Mouse (Mus musculus) gastrocnemius, postnatal 4 days (tissue): ENCODE data around the gene Atp6v1d. TPM values are rescaled to one million over a fixed set of nuclear protein-coding genes. Genes with fewer than 3 reads are reported as not detected.
A peak's percentile ranks its signal among the peaks of the same experiment; 100 is the strongest.

ENCODE experiments used
- DNase-seq, 2 experiments: peaks; one replicate each; pipeline ENCODE4 v3.0.0; 2021 to 2022; ENCODE audit warnings: low spot score in 2 of 2, mixed read lengths in 2 of 2
- long read RNA-seq, 2 experiments: library from polyadenylated mRNA; stranded (forward); transcript quantifications; one replicate each; pipeline ENCODE4 v2.0.0; 2021
- total RNA-seq, 2 experiments: library from RNA; stranded (reverse); gene quantifications; 2 replicates each; pipeline ENCODE4 v1.2.3; 2021

The Atp6v1d gene
- 10 to 100 TPM; 42.8 to 44.4 TPM for total RNA-seq
- long read RNA-seq, experiment 1, transcript Atp6v1d-201 (9 exons, 3,667 nt) = major isoform, 55 of 58 reads
- long read RNA-seq, experiment 1, partial matches to known transcripts = 0 of 58 reads
- long read RNA-seq, experiment 1, other reads (novel, unspliced or antisense) = 2 of 58 reads
- long read RNA-seq, experiment 2, transcript Atp6v1d-201 (9 exons, 3,667 nt) = major isoform, 59 of 64 reads
- long read RNA-seq, experiment 2, partial matches to known transcripts = 1 of 64 reads
- long read RNA-seq, experiment 2, other reads (novel, unspliced or antisense) = 4 of 64 reads

DNA sequence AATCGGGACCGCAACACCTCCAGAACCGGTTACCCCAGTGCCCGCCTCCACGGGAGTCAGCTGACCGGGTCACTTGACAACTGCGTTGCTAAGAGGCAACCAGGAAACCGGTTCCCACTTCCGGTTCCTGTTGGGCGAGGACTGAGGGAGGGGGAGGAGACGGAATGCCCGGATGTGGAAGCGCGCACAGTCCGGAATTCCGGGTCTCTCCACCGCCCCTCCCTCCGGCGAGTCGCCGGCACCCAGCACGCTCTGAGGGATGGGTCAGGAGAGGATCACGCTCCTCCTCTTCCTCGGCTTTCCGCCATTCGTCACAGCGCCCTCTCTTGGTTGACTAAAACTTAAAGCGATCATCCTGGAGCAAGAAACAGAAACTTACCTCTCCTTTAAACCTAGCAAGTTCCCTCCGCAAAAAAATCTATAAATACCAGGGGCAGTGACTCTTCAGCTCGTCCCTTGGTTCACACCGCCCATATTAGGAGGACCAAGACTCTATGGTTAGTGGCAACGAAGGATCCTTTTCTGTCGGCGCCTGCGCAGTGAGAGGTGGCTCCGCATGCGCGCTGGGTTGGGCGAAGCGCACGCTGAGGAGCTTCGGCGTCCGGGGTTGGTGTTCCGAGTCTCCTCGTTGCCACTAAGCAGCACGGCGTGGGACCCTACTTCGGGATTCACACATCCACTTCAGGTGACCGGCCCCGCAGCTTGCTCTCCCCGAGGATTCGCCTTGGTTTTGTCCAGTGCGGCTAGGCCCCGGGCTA lies at the start of gene Atp6v1d, which contains the start of gene Eif2s1:
Gene Atp6v1d (minus strand): TSS at position 143 of the 758 bp plus-strand sequence.
Gene Eif2s1 (plus strand): TSS at position 324 of the 758 bp plus-strand sequence.
- peak; percentile 94 to 97 for DNase-seq

DNA sequence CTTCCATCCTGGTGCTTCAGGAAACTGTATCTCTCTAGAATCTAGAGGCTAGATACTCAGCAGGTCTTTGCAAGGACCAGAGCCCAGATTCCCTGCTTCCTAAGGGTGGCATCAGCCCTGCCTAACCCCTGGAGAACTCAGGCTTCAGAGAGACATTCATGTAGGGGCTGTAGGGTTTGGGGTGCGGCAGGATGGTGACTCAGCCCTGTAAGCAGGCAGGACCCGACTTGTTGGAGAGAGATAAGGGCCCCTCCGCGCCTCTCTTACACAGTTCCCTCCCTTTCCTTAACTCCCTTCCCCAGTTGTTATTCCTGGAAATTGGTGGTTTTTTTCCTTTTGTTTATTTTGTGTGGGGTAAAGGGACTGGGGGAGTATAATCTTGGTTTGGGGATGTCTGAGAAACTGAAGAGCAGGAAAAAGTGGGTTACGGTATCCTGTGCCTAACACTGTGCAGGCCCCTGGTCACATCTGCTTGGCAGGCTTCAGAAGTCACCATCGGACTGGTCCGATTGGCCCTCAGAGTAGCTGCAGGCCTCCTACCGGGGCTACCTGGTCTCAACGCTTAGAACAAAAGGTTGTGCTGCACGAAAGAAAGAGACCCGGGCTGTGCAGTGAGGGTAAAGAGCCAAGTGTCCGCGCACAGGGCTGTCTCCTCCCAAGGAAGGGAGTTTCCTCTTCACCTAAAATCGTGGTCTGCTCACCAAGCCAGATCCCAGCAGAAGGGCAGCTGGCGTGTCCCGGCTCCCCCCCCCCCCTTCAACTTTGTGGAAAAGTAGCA lies 49.4 kb upstream of the Atp6v1d start:
- DNase-seq = no peak

DNA sequence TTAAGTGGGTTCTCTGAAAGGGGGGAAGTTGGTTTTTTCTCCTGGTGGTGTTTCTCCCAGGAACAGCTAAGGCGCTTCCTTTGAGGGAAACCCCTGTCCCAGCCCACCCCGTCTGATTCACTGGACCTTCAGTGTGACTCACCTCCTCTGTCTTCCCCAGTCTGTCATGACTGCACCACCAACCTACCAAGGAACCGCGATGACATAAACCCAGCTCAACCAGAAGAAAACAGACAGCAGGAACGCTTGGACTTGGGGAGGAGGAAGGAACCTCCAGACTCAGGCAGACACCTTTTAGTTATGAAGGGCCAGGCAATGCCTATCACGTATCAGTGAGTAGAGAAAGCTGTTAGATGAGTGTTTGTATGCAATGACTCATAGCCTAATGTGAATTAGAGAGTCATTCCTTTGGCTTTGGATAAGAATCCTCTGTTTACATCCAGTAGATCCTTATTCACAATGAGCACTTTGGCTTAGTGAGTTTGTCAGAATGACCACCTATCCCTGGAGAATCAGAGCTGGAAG lies 46.7 kb upstream of the Atp6v1d start:
- no peak for DNase-seq

DNA sequence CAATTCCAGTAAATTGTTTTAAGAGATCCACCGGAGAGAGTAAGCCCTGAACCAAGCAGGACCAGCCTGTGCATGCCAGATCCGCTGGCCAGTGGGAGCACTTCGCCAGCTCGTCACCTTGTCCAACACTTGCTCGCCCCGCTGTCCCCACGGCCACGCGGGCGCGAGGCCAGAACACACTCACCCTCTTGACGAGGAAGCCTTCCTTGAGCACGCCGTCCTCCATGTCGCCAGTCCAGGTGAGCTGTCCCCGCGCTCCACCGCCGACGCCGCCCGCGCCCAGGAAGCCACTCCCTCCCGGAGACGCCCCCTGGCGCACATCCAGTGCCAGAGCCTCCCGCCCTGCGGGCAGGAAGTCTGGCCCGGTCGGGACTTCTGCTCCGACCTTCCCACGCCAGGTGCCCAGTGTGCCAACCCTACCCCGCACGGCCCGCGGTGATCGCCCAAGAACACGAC lies 45.3 kb upstream of the Atp6v1d start, which contains the start of gene Plek2:
Gene Plek2 (minus strand): TSS at position 258 of the 456 bp plus-strand sequence.
- DNase-seq = peak; percentile 32 to 43

DNA sequence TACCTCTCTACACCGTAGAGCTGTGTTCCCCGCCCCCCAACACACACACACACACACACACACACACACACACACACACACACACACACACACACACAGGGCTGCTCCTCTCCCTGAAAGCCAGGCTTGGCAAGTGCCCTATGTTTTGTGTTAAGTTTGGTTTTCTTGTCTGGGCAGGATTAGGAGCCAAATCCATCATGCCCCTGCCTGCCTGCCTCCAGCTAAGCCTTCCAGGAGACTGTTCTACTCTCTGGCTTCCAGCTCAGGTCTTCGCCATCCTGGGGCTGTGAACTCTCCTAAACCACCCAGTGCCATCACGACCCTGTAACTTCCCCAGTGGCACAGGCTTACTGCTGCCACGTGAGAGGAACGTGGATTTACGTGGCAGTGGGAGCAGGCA lies 43.1 kb upstream of the Atp6v1d start:
- DNase-seq = no peak

DNA sequence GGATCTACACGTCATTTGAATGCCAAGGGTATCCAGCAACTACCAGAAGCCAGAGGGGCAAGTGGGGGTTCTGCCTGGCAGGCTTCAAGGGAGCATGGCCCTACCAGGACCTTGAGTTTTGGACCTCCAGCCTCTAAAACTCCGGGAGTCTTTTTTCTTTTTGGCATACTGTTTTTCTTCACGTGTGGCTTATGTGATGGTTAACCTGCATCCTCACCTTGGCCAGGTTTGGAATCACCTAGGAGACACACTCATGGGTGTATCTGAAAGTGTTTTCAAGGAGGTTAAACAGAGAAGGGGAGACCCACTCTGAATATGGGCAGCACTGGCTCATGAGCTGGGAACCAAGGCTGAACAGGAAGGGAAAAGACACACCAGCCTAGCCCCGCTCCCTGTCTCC lies 41.9 kb upstream of the Atp6v1d start:
- DNase-seq = no peak

DNA sequence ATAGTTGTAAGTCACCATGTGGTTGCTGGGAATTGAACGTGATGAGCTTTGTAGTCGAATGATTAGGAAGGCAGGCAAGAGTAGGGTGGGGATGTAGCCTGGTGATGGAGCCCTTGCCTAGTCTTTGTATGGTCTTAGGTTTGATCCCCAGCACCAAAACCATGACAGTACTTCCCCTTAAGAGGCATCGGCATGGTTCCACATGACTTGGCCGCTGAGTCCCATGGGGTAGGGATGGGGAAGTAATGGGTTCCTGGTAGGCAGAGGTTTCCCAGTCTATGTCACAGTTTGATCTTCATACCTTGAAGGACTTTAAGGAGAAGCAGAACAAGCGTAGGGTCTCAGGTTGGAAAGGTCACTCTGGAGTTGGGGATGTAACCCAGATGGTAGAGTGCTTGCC lies 40.0 kb upstream of the Atp6v1d start:
- DNase-seq = no peak

DNA sequence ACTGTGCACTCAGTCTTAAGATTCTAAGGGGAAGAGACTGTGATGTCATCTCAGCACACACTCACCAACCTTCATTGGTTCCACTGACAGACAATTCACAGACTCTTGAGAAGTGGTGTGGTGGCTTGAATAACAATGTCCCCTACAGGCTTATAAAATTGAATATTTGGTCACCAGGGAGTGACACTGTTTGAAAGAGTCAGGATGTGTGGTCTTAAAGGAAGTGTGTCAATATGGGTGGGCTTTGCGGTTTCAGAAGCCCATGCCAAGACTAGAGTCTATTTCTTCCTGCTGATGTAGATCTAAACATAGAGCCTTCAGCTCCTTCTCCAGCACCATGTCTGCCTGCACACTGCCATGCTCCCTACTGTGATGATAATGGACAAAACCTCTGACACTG lies 36.4 kb upstream of the Atp6v1d start:
- no peak for DNase-seq

DNA sequence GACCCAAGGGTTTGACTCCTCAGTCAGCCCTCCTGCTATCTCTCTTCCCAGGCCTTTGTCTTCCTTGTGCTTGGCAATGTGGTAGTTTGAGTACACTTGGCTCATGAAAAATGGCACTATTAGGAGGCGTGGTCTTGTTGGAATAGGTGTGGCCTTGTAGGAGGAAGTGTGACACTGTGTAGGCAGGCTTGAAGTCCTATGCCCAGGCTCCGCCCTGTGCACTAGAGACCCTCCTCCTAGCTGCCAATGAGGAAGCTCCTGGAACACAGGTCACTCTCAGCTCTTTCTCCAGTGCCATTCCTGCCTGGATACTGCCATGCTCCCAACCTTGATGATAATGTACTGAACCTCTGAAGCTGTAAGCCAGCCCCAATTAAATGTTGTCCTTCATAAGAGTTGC lies 29.7 kb upstream of the Atp6v1d start:
- DNase-seq = no peak

DNA sequence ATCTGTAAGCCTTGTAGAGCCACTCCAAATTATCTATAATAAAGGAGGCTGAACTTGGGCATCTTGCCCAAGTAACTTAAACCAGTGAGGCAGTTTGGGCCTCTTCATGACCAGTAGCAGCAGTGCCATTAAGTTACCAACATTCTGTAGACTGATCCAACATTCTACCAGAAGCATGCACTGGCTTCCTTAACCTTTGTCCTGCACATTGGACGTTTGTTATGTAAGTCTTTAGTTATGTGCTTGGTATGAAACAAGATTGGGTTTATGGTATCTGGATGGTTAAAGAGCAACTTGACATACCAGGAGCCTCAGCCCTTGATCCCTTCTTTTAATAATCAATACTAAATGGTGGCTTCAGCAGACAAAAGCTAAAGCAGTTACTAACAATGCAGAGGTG lies 28.6 kb upstream of the Atp6v1d start:
- no peak for DNase-seq

DNA sequence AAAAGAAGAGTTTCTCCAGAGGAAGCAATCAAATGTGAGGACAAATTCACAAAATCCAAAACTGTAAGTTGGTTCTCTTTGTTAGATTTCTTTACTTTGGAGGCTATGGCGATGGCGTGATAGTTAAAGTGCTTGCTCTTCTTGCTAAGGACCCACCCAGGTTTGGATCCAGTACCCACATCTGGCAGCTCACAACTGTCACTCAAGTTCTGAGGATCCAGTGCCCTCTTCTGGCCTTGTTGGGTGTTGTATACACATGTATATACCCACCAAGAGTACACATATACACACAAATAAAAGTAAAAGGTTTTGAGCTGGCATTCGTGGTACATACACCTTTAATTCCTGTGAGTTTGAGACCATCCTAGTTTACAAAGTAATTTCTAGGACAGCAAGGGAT lies 13.1 kb upstream of the Atp6v1d start:
- no peak for DNase-seq

DNA sequence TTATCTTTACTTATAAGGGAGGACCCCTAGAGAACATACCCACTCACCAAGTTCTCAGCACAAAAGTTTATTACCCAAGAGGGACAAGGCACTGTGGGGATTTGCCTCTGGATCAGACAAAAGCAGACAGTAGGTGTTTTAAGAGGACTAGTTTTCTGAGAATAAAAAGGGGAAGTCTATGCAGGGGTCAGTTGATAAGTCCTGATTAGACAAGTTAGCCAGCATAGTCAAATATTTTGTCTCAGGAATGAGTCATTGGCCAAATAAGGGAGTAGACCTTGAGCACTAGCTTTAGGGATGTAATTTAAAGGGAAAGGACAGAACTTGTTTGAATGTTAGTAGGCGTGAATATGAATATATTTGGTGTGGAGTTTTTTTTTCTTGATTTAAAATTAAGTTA lies 6.7 kb upstream of the Atp6v1d start:
- DNase-seq = no peak

DNA sequence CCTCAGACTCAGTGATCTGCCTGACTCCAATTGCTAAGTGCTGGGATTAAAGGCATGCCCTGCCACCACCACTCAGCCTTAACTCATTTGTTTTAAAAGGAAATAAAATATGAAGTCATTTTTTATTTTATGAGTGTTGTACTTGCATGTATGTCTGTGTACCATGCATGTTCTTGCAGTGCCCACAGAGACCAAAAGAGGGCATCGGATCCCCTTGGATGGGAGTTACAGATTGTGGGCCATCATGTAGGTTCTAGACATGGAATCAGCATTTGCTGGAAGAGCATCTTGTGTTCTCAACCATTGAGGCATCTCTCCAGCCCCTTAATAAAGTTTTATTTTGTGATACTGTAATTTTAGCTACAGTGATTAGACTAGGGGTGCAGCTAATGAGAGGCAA lies 4.0 kb upstream of the Atp6v1d start:
- no peak for DNase-seq

DNA sequence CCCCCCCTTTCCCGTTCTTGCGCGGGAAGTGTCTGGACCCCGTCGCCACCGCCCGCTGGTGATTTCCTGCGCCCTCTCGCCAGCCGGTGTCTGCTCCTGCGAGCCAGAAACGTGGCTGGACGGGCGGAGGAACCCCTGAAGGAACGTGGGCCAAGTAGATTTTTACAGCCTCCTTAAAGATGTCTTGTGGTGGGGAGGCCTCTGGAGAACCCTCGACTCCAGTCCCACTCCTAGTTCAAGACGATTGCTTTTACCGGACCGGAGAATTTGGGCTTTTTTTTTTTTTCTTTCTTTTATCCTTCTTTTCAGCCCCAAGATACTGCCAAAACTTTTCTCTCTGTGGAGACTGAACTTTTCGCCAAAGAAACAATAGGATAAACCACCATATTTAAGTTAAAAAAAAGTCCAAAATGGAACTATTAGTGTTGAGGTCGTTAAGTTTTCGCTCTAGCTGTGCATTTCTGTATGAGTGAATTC lies 854 bp upstream of the Atp6v1d start:
- DNase-seq = no peak

DNA sequence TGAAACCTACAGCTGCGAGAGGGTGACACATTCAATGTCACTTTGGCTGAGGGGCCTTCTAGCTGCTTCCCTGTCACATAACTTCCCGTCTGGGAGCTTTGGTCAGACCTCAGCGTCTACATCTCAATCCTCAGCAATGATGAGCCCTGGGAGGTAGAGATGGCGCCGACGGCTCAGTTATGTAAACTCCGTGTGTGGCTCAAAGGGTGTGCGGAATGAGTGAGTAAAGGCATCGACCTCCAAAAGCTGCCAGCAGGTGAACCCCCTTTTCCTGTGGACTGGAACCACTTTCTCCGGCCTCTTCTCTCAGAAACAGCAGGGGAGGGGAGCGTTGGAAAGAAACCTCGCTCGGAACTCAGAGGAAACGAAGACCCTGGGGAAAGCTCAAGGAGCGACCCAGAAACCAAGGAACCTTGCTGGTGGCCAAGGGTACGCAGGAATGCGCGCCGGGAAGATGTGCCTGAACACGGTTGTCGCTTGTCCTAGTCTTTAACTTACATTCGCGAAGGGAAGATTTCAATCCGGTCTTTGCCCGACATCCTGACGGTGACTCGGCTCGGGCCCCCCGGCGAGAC lies 430 bp downstream of the Atp6v1d start:
- no peak for DNase-seq

DNA sequence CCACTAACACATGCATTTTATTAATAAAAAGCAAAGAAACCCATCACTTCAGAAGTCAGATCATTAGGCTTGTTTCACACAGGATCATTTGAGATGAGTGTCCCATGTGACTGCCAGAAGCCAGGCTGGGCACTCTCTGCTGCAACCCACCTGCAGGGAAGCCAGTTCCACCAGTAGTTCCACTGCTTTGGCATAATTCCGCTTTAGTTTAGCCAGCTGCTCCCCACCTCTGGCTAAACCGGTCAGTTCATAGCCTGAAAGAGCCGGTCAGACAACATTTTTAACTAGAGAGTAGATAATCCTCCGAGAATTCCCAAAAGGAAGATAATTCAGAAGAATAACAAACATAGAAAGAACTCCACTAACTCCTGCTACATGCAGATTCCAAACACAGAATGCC lies 13.2 kb downstream of the Atp6v1d start:
- DNase-seq = no peak

DNA sequence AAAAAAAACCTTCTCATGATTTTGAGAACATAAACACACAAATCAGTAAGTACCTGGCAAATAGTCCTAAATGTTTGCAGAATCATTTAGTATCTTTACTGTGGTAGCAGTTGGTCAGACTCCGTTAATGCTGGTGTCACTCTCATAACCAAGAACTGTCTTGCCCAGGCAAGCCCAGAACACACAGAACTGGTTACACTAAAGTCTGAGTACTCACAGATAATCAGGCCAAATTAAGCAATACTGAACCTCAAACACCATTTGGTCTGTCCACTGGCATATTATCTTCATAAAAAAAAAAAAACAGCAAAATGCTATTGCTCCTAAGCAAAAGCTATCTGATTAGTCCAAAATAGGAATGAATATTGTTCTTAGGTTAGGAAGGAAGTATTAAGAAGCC lies 19.0 kb downstream of the Atp6v1d start:
- no peak for DNase-seq

DNA sequence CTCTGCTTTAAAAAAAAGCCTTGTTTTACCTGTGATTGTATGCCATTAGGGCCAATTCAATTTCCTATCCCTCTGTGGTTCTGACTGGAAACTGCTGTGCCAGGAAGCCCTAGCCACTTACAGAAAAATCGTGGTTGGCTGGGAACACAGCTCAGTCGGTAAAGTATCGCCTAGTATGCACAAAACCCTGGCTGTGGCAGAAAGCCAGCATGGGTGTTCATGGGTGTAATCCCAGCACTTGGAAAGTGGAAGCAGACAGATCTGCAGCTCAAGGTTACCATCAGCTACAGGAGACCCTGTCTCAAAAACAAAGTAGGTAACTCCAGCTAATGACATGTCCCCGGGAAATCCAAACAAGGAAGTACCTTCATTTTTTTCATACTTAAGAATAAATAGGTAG lies 21.5 kb downstream of the Atp6v1d start:
- DNase-seq = no peak

DNA sequence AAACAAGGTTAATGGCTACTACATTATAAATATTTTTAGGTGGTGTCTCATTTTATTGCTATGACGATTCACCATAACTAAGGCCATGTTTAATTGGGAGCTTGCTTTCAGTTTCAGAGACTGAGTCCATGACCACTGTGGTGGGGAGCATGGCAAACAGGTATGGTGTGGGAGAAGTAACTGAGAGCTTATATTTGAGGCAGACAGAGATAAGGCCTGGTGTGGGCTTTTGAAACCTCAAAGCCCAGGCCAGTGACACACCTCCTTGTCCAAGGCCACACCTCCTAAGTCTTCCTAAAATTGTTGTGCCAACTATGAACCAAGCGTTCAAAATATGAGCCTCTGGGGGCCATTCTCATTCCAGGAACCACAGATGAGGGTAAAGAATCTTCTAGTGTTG lies 26.9 kb downstream of the Atp6v1d start:
- DNase-seq = no peak

DNA sequence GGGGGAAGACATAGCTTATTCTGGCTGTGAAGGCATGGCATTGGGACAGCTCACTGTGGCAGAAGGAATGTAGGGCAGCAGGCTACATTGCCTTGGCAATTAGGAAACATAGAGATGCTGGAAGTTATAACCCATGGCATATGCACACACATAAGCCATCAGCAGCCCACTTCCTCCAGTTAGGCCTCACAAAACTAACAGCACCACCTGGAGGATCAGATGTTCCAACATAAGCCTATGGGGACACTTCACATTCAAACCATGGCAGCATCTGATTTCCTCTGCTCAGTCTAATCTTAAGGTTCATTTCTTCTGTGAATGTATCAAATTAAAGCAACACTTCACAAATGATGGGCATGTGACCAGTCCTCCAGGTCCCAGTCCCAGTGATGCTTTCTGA lies 47.0 kb downstream of the Atp6v1d start:
- DNase-seq = no peak

DNA sequence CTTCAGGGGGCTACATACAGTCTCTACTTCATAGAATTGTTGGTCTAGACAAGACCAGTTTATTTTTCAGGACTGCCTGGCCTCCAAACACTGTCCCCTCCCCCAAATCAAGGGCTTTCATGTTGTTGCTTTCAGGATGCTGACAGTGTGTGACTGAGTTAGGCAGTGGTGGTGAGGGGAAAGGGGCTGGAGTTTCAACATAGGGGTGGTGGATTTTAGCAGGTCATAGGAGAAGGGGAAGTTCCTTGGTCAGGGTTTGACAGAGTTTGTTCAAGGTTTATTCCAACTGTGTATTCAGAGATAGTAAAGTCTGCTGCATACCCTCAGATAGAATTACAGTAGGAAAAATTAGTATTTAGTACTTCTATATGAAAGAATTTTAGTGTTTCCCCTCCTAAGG lies 59.6 kb downstream of the Atp6v1d start:
- DNase-seq = no peak
